In the genomic region with DNA sequence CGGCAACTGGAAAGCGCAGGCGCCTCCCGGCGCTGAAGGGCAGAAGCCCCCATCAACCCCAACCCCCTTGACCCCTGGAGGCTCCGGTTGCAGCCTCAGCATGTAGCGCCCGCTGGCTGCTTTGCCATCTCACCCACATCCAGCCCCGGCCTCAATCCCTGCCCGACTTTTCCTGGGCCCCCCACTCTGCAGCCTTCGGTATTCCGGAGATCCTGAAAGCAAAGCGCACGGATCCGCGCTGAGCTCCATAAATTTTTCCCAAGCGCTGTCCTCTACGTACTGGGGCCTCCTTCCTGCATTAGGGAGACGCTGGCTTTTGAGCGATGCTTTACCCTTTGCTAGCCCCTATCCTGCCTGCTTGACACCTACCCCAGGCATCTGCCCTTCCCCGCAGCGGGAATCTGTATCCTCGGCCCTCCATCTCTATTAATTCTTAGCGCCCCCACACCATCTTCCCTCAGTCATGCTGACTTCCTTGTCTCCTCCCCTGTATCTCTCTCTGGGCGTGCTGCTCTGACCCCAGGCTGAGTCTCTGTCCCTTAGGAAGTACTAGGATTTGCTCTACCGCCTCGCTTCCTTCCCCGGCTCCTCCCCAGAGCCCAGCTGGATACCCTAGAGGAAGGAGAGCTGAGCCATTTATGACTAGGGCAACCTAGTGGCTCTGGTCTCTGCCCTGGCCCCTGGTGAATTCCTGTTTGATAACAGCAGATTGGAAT, we compare ENCODE assay signal across 8 mouse cellular contexts. TPM values are rescaled to one million over a fixed set of nuclear protein-coding genes. Genes with fewer than 3 reads are reported as not detected.
DNase-seq lines count a peak whose midpoint lies in the region; ATAC-seq lines count a peak whose summit lies in the region.
"Had no signal": no experiment of that assay in that cellular context is flagged by ENCODE, and none has a peak within 500 bp of the region (broad histone marks: within the 10 kb centered on the region; RNA-seq: fewer than 3 reads in every experiment).

No protein-coding gene starts in this region.

- peak; percentile 76 for DNase-seq in 3T3-L1 (ENCODE audit: low read depth, low spot score)
- DNase-seq in ES-CJ7 (ENCODE audit: low read depth, low spot score), result peak; percentile 80
- DNase-seq in embryonic facial prominence, embryonic 10.5 days (ENCODE audit: low spot score), result peak; percentile 59
- DNase-seq in intestine, embryonic 14.5 days (ENCODE audit: low spot score), result peak; percentile 72
- DNase-seq in layer of hippocampus, adult 9-10 months (ENCODE audit: low spot score), result no peak

- peak overlapping the region; percentile 94 for H3K27ac ChIP-seq in embryonic facial prominence, embryonic 10.5 days (replicated peaks)
- peak overlapping the region; percentile 63 for H3K27ac ChIP-seq in intestine, embryonic 14.5 days (ENCODE audit: low read depth)
- no peak overlapping the region for H3K27ac ChIP-seq in liver, embryonic 16.5 days (ENCODE audit: low read length)

- H3K9ac ChIP-seq in intestine, embryonic 14.5 days (ENCODE audit: low read length), result peak overlapping the region; percentile 56
- no peak overlapping the region for H3K9ac ChIP-seq in liver, embryonic 16.5 days (ENCODE audit: low read depth, low read length)

- peak overlapping the region; percentile 89 for H3K4me3 ChIP-seq in embryonic facial prominence, embryonic 10.5 days
- H3K4me3 ChIP-seq in intestine, embryonic 14.5 days (ENCODE audit: low read depth, low read length), result peak overlapping the region; percentile 63
- H3K4me3 ChIP-seq in liver, embryonic 16.5 days (ENCODE audit: low read depth, low read length), result peak overlapping the region; percentile 43
- H3K4me3 ChIP-seq: erythroblast, embryonic 14.5 days had no signal

- peaks cover 83% of the 10 kb centered on the region for H3K4me1 ChIP-seq in embryonic facial prominence, embryonic 10.5 days
- H3K4me1 ChIP-seq in intestine, embryonic 14.5 days (replicated peaks; ENCODE audit: control insufficient read depth, insufficient read depth, low read length), result peaks cover 25% of the 10 kb centered on the region; the same call in 1 of the 2 replicates
- no peaks in the 10 kb centered on the region; the same call in 1 of the 2 replicates for H3K4me1 ChIP-seq in liver, embryonic 16.5 days (ENCODE audit: control insufficient read depth, low read depth, low read length)

- peaks cover 12% of the 10 kb centered on the region for H3K36me3 ChIP-seq in embryonic facial prominence, embryonic 10.5 days (replicated peaks)
- no peaks in the 10 kb centered on the region for H3K36me3 ChIP-seq in intestine, embryonic 14.5 days (ENCODE audit: control insufficient read depth, insufficient read depth, low read length)
- no peaks in the 10 kb centered on the region for H3K36me3 ChIP-seq in liver, embryonic 16.5 days (ENCODE audit: control insufficient read depth, insufficient read depth)

- peak overlapping the region; percentile 86 for H3K4me2 ChIP-seq in intestine, embryonic 14.5 days (ENCODE audit: low read length)
- H3K4me2 ChIP-seq in liver, embryonic 16.5 days (ENCODE audit: low read depth, low read length), result peak overlapping the region; percentile 62

- peaks cover 84% of the 10 kb centered on the region for H3K27me3 ChIP-seq in embryonic facial prominence, embryonic 10.5 days (replicated peaks; ENCODE audit: low read depth, poor library complexity, severe bottlenecking)
- peaks cover 14% of the 10 kb centered on the region for H3K27me3 ChIP-seq in intestine, embryonic 14.5 days (replicated peaks; ENCODE audit: control insufficient read depth, insufficient read depth, low read length)
- peaks cover 49% of the 10 kb centered on the region for H3K27me3 ChIP-seq in liver, embryonic 16.5 days (ENCODE audit: control insufficient read depth, insufficient read depth, low read depth, low read length)

- no peaks in the 10 kb centered on the region for H3K9me3 ChIP-seq in embryonic facial prominence, embryonic 10.5 days
- H3K9me3 ChIP-seq in intestine, embryonic 14.5 days (ENCODE audit: control insufficient read depth, low read length), result no peaks in the 10 kb centered on the region
- H3K9me3 ChIP-seq in liver, embryonic 16.5 days (replicated peaks; ENCODE audit: control insufficient read depth, low read length), result no peaks in the 10 kb centered on the region

- peak; percentile 22 for ATAC-seq in intestine, embryonic 14.5 days (replicated peaks; ENCODE audit: low FRiP score, low TSS enrichment, low read depth)
- no peak for ATAC-seq in liver, embryonic 16.5 days (ENCODE audit: low read depth)
- no peak for ATAC-seq in megakaryocyte, adult 5-6 weeks (ENCODE audit: poor library complexity, severe bottlenecking)

- WGBS in embryonic facial prominence, embryonic 10.5 days, result under 1% methylated on average over 28 of the region's 28 CpGs
- WGBS in intestine, embryonic 14.5 days, result 1% methylated on average over 28 of the region's 28 CpGs
- 4% methylated on average over 28 of the region's 28 CpGs for WGBS in liver, embryonic 16.5 days (ENCODE audit: insufficient replicate concordance)

RNA-seq across cellular contexts. Expression of a gene that starts 7.4 kb away (rescaled TPM):
- polyA plus RNA-seq in embryonic facial prominence, embryonic 10.5 days (2016; fragmentation: Nextera tagmentation; extraction: Ambion mirVana), result 30.2 and 30.6 TPM in 2 replicates
- 46.7 and 55.2 TPM in 2 replicates for polyA plus RNA-seq in intestine, embryonic 14.5 days (2014; fragmentation: Nextera tagmentation; extraction: Ambion mirVana)
- polyA plus RNA-seq in liver, embryonic 16.5 days (2015; fragmentation: Nextera tagmentation; extraction: Ambion mirVana), result 7.6 and 8.0 TPM in 2 replicates
- total RNA-seq in megakaryocyte, adult 5-6 weeks (2015), result not detected in 2 replicates
- 0.11 TPM in 1 of 2 replicates, not detected in the other for total RNA-seq in megakaryocyte, adult 5-6 weeks (2017)

RNA-seq across cellular contexts. Expression of a gene that starts 22.4 kb away (rescaled TPM):
- 10.4 and 15.6 TPM in 2 replicates for polyA plus RNA-seq in embryonic facial prominence, embryonic 10.5 days (2016; fragmentation: Nextera tagmentation; extraction: Ambion mirVana)
- 72.4 and 73.2 TPM in 2 replicates for polyA plus RNA-seq in intestine, embryonic 14.5 days (2014; fragmentation: Nextera tagmentation; extraction: Ambion mirVana)
- polyA plus RNA-seq in liver, embryonic 16.5 days (2015; fragmentation: Nextera tagmentation; extraction: Ambion mirVana), result 7.2 and 13.9 TPM in 2 replicates
- not detected in 2 replicates for total RNA-seq in megakaryocyte, adult 5-6 weeks (2015)
- total RNA-seq in megakaryocyte, adult 5-6 weeks (2017), result not detected in 2 replicates

RNA-seq across cellular contexts. Expression of a gene that starts 53.2 kb away (rescaled TPM):
- polyA plus RNA-seq in embryonic facial prominence, embryonic 10.5 days (2016; fragmentation: Nextera tagmentation; extraction: Ambion mirVana), result 57.1 and 61.3 TPM in 2 replicates
- 69.4 and 72.1 TPM in 2 replicates for polyA plus RNA-seq in intestine, embryonic 14.5 days (2014; fragmentation: Nextera tagmentation; extraction: Ambion mirVana)
- 32.5 and 35.7 TPM in 2 replicates for polyA plus RNA-seq in liver, embryonic 16.5 days (2015; fragmentation: Nextera tagmentation; extraction: Ambion mirVana)
- total RNA-seq in megakaryocyte, adult 5-6 weeks (2015), result 71.8 and 79.4 TPM in 2 replicates
- total RNA-seq in megakaryocyte, adult 5-6 weeks (2017), result 56.5 and 58.9 TPM in 2 replicates
